Mouse (Mus musculus) heart, embryonic 11.5 days (tissue): ENCODE measurements around the gene Creb3. TPM values are rescaled to one million over a fixed set of nuclear protein-coding genes. Genes with fewer than 3 reads are reported as not detected.

ENCODE experiments used
- ATAC-seq: fragments of 200-750 bp; cut with Nextera tagmentation; replicated peaks from 2 replicates; pipeline ENCODE4 v1.8.0; 2017; ENCODE audit warnings: moderate library complexity; ENCODE audit not compliant: insufficient number of reproducible peaks, low FRiP score, low TSS enrichment
- H3K27ac ChIP-seq: fragments of 300-500 bp; sonication (generic); 2 replicates; pipeline ENCODE4 v1.5.1; 2014; ENCODE audit warnings: mild to moderate bottlenecking, low read depth, low read length
- H3K27me3 ChIP-seq: fragments of 300-500 bp; sonication (generic); 2 replicates; pipeline ENCODE4 v1.6.1; 2014; ENCODE audit warnings: mild to moderate bottlenecking, low read length, mixed read lengths; ENCODE audit not compliant: control insufficient read depth, insufficient read depth
- H3K36me3 ChIP-seq: fragments of 300-500 bp; sonication (generic); 2 replicates; pipeline ENCODE4 v1.6.1; 2014; ENCODE audit warnings: mild to moderate bottlenecking, low read length, moderate library complexity, mixed read lengths; ENCODE audit not compliant: control insufficient read depth, insufficient read depth
- H3K4me1 ChIP-seq: fragments of 300-500 bp; sonication (generic); 2 replicates; pipeline ENCODE4 v1.6.1; 2014; ENCODE audit warnings: low read length; ENCODE audit not compliant: control insufficient read depth, insufficient read depth
- H3K4me2 ChIP-seq: fragments of 300-500 bp; sonication (generic); 2 replicates; pipeline ENCODE4 v1.6.1; 2014; ENCODE audit warnings: mild to moderate bottlenecking, moderate library complexity
- H3K4me3 ChIP-seq: fragments of 300-500 bp; sonication (generic); 2 replicates; pipeline ENCODE4 v1.5.1; 2014; ENCODE audit warnings: low read depth, low read length
- H3K9ac ChIP-seq: fragments of 300-500 bp; sonication (generic); 2 replicates; pipeline ENCODE4 v1.6.1; 2014; ENCODE audit warnings: mild to moderate bottlenecking, low read depth, low read length, moderate library complexity
- H3K9me3 ChIP-seq: fragments of 300-500 bp; sonication (generic); replicated peaks from 2 replicates; pipeline ENCODE4 v1.6.1; 2016; ENCODE audit warnings: low read length; ENCODE audit not compliant: control insufficient read depth
- WGBS: fragments of 180-500 bp; shearing (Covaris S2); extraction: QIAGEN DNeasy Blood & Tissue Kit; methylation state at CpG from one replicate; pipeline ENCODE4 v1.1.7; 2014; ENCODE audit not compliant: insufficient replicate concordance; 5-methylcytosine and 5-hydroxymethylcytosine counted together
- polyA plus RNA-seq: library from polyadenylated mRNA; unstranded; fragments of >200 nt; fragmentation: Nextera tagmentation; extraction: Ambion mirVana; gene quantifications from 2 replicates; pipeline ENCODE4 v1.2.1, GENCODE M21; 2014

Gene Creb3
- polyA plus RNA-seq, 1 experiment from 2014 or later, result 59.7 TPM

DNA sequence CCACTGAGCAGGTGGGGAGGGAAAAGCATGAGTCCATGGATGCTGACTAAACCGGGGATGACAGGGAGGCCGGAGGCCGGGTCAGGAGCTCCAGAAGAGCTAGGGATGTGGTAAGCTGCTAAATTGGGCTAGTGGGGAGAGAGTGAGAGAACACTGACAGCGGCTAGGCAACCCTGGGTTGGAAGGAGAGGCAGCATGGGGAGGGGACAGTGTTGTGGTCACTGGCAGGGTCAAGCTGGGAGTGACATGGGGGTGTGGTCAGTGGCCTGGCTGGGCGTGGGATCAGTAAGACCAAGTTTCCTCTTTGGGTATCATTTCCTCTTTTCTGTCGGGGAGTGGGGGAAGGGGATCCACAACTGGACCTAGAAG lies 1.9 kb upstream of the Creb3 start:
- H3K4me3 ChIP-seq, result peak overlapping the region; percentile 97
- 12% methylated on average over 6 of the region's 6 CpGs for WGBS
- peak overlapping the region; percentile 79 for H3K4me2 ChIP-seq
- no peaks in the 10 kb centered on the region for H3K9me3 ChIP-seq
- peak overlapping the region; percentile 100 for H3K27ac ChIP-seq
- peaks cover 12% of the 10 kb centered on the region for H3K36me3 ChIP-seq
- H3K4me1 ChIP-seq, result peaks cover 52% of the 10 kb centered on the region
- ATAC-seq, result no peak
- H3K27me3 ChIP-seq, result no peaks in the 10 kb centered on the region
- H3K9ac ChIP-seq, result peak overlapping the region; percentile 99

DNA sequence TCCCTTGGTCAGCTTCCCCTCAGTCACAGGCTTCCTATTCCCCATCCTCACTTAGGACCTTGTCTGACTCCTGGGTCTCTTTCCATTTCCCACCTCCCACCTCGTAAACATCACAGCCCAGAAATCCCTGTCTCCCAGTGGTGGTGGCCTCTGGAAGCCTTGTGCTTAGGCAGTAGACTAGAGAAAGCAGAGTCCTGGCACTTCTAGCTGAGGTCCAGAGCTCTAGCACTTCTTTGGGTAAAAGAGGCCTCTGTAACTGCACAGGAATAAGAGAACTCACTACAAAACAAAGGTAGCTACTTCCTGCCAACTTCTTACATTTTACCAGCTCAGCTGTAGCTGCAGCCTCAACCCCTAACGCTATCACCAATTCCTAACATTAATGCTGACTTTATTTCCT lies 1.2 kb upstream of the Creb3 start:
- peak overlapping the region; percentile 97 for H3K4me3 ChIP-seq
- peaks cover 6% of the 10 kb centered on the region for H3K36me3 ChIP-seq
- no peak for ATAC-seq
- WGBS, result 19% methylated on average over 2 of the region's 2 CpGs
- peak overlapping the region; percentile 100 for H3K27ac ChIP-seq
- peak overlapping the region; percentile 79 for H3K4me2 ChIP-seq
- no peaks in the 10 kb centered on the region for H3K9me3 ChIP-seq
- H3K27me3 ChIP-seq, result no peaks in the 10 kb centered on the region
- H3K4me1 ChIP-seq, result peaks cover 52% of the 10 kb centered on the region
- peak overlapping the region; percentile 99 for H3K9ac ChIP-seq

DNA sequence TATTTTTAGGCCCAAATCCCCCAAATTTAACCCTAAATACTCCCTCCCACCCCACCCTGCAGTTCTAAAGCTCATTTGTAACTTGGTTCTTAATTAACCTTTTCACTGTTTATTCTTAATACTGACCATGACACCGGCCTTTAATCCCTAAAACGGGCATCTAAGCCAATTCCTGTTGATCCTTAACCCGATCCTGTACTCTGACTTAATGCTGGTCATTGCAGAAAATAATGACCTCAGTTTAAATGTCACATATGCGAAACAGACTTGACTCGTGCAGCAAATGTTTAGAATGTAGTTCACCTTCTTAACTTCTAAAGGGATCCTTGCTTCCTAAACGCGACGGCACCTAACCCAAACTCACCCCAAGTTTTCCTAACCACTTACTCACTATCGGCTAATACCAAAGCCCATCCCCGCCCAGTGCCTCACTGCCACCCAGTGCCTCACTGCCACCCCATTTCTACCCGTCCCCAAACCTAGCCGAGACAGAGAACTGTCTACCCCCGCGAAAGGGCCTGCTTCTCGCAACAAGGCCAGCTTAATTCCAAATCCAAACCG lies 616 bp upstream of the Creb3 start:
- Histone ChIP-seq H3K4me3 (peak overlapping the region; percentile 97), H3K36me3 (peaks cover 4% of the 10 kb centered on the region), H3K9ac (peak overlapping the region; percentile 99), H3K27me3 (no peaks in the 10 kb centered on the region), H3K4me1 (peaks cover 52% of the 10 kb centered on the region), H3K27ac (peak overlapping the region; percentile 100), H3K4me2 (peak overlapping the region; percentile 79), H3K9me3 (no peaks in the 10 kb centered on the region)
- WGBS, result 2% methylated on average over 16 of the region's 16 CpGs
- peak; percentile 8; the same call in 1 of the 2 replicates for ATAC-seq

DNA sequence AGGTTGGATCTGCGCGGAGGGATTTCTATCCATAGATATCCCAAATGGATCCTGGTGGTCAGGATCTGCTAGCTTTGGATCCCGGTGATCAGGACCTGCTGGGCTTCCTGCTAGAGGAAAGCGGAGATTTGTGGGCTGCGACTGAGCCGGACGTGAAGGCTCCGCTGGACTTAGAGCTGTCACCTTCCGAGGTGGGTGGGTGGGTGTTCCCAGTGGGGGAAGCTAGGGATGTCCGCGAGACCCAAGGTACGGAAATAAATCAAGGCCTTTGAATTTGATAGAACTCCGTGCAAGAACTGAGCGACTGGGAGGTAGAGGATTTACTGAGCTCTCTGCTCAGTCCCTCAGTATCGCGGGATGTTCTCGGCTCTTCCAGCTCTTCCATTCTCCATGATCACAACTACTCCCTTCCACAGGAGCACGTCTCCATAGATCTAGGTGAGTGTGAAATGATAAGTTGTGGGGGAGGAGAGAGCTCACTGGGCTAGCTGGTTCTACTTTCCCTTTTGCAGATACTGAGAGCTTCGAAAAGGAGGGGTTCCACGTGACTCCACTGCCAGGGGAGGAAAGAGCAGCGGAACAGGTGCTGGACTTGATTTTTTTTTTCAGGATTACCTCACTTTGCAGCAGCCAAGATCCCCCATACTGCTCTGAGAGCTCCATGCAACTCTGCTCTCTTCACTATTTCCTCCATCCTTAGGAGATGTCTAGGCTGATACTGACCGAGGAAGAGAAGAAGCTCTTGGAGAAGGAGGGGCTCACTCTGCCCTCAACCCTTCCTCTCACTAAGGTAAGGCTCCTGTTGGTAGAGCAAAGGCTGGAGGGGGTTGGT lies 853 bp downstream of the Creb3 start:
- H3K4me1 ChIP-seq, result peaks cover 44% of the 10 kb centered on the region
- H3K36me3 ChIP-seq, result peaks cover 16% of the 10 kb centered on the region
- H3K4me3 ChIP-seq, result peak overlapping the region; percentile 97
- ATAC-seq, result no peak
- no peaks in the 10 kb centered on the region for H3K9me3 ChIP-seq
- H3K4me2 ChIP-seq, result peak overlapping the region; percentile 79
- H3K27me3 ChIP-seq, result no peaks in the 10 kb centered on the region
- peak overlapping the region; percentile 100 for H3K27ac ChIP-seq
- WGBS, result 4% methylated on average over 22 of the region's 22 CpGs
- H3K9ac ChIP-seq, result peak overlapping the region; percentile 99

DNA sequence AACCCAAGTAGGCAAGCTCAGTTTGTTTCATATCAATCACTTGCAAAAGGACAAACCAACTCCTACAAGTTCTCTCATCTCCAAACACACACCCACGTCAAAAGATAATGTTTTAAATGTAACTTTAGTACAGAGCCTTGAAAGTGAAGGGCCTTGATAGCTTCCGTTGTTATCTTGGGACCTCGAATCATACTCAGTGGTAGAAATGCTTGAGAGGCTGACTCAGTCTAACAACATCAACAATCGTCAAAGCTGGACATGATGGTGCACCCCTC lies 1.4 kb downstream of the Creb3 start:
- H3K36me3 ChIP-seq, result peaks cover 20% of the 10 kb centered on the region

DNA sequence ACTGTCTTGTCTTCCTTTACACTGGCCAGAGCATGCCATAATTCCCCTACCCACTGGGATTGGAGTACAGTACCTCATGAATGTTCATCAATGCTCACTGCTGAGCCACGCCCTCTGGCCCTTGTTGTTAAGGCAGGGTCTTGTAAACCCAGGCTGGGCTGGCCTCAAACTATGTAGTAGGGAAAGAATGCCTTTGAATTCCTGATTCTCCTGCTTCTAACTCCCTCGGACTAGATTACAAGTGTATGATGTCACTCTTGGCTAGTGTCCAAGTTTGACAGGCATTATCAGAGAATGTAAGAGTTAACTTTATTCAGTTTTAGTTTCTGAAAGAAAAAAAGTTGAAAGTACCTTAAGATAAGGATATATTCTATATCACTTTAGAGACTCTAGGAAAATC lies 2.1 kb downstream of the Creb3 start:
- peak overlapping the region; percentile 20 for H3K4me2 ChIP-seq
- ATAC-seq, result no peak
- WGBS, result 34% methylated on average over 2 of the region's 2 CpGs

More for the DNA sequence above, 1.4 kb downstream of the Creb3 start:
- Histone ChIP-seq H3K9ac (peak overlapping the region; percentile 99), H3K27me3 (no peaks in the 10 kb centered on the region), H3K4me1 (peaks cover 39% of the 10 kb centered on the region), H3K4me2 (peak overlapping the region; percentile 79), H3K9me3 (no peaks in the 10 kb centered on the region), H3K4me3 (peak overlapping the region; percentile 97), H3K27ac (peak overlapping the region; percentile 100)
- no peak for ATAC-seq
- 59% methylated on average over 4 of the region's 4 CpGs for WGBS

DNA sequence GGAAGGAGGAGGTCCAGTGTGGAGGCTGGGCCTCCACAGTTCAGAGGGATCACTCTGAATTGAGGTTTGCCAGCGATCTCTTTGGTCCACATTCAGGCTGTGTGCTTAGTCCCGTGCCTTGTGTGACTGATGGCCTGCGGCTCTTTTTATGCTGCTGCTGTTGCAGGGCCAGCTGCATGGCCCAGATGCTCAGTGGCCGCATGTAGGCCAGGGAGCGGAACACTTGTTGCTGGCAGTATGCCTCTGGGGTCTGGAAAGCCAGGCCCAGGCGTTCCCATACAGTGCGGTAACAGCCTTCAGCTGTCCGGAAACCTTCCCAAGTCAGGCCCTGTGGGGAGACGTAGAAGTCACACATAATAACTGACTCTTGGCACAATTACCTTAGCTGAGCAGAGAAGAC lies 5.0 kb downstream of the Creb3 start:
- Histone ChIP-seq H3K4me1 (peaks cover 11% of the 10 kb centered on the region), H3K4me3 (no peak overlapping the region), H3K9ac (no peak overlapping the region), H3K9me3 (no peaks in the 10 kb centered on the region), H3K27ac (no peak overlapping the region), H3K4me2 (no peak overlapping the region), H3K36me3 (peaks cover 45% of the 10 kb centered on the region), H3K27me3 (no peaks in the 10 kb centered on the region)
- 93% methylated on average over 9 of the region's 9 CpGs for WGBS
- ATAC-seq, result no peak

More for the DNA sequence above, 2.1 kb downstream of the Creb3 start:
- Histone ChIP-seq H3K27ac (no peak overlapping the region; the same call in 1 of the 2 replicates), H3K4me3 (no peak overlapping the region), H3K9ac (no peak overlapping the region), H3K4me1 (peaks cover 32% of the 10 kb centered on the region), H3K9me3 (no peaks in the 10 kb centered on the region), H3K36me3 (peaks cover 27% of the 10 kb centered on the region), H3K27me3 (no peaks in the 10 kb centered on the region)

DNA sequence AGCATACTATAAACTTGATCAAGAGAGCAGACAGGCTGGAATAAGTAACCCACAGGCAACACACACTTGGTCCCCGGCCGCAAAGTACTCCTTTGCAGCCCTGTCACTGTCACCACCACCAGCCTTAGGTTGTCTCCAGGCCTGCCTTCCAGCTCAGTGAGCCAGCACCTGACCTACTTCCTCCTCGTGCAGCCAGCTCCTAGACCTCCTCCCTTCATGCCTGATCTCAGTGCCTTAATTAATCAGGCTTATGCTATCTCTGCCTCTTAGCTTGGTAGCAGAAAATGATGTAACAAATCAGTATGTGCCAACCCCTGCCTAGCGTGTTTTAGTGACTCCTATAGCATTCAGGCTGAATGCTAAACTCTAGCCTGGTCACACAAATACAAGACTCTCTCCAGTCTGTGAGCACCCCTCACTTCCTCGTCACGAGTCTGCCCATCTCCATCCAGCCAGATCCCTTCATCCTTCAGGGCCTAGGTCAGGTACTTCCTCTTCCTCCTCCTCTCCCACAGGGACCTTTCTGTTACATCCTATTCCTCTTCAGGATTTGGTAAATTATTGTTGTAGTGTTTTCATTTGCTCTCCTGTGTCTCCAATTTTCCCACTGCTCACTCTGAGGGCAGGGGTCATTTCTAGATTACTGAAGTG lies 9.4 kb downstream of the Creb3 start:
- Histone ChIP-seq H3K4me2 (no peak overlapping the region), H3K9me3 (no peaks in the 10 kb centered on the region), H3K4me1 (peaks cover 3% of the 10 kb centered on the region), H3K4me3 (no peak overlapping the region), H3K36me3 (peaks cover 45% of the 10 kb centered on the region), H3K27ac (no peak overlapping the region), H3K9ac (no peak overlapping the region), H3K27me3 (no peaks in the 10 kb centered on the region)
- no peak for ATAC-seq
- 75% methylated on average over 6 of the region's 6 CpGs for WGBS
